Mouse (Mus musculus): ENCODE measurements at regions not wholly inside any gene's neighbourhood (a gene's known extent, or its start where the extent isn't known, plus 50 kb on each side); places are given as distances from the start of the nearest gene placed in this dataset.

DNA sequence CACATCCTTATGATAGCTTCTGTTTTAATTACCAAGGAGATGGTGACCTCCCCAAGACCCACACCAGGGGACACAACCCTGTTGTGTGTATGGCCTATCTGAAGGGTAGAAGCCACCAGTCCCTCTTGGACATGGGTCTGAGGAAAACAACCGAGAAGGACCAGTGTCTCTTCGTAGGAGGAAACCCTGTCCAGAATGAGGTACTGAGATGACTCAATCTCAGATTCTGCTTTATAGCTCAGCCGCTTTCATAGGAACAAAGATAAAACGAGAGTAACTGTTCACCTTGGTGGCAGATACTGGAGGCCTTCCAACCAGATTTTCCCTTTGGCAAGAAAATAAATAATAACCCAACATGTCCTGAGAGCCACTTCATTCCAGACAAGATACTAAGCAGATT lies 100.7 kb downstream of the Lmo4 start:
- Histone ChIP-seq H3K36me3 (no peaks in the 10 kb centered on the region), H3K4me3 (replicated peaks) (no peak overlapping the region), H3K9me3 (no peaks in the 10 kb centered on the region), H3K9ac (replicated peaks) (no peak overlapping the region), H3K27me3 (no peaks in the 10 kb centered on the region), H3K27ac (no peak overlapping the region), H3K4me1 (replicated peaks) (peaks cover 10% of the 10 kb centered on the region), H3K4me2 (replicated peaks) (no peak overlapping the region)
- ATAC-seq: no peak
- WGBS: 89% methylated on average over 4 of the region's 4 CpGs

- WGBS: 79% methylated on average over 2 of the region's 2 CpGs
- H3K4me1 ChIP-seq (replicated peaks): 0 out of 2 replicates have a peak, but pooled peaks cover 6% of the 10 kb centered on the region
- no peak for ATAC-seq
- H3K4me3 ChIP-seq (replicated peaks): no peak overlapping the region
- H3K36me3 ChIP-seq: no peaks in the 10 kb centered on the region
- no peak overlapping the region for H3K9ac ChIP-seq (replicated peaks)
- H3K27ac ChIP-seq: no peak overlapping the region
- no peaks in the 10 kb centered on the region for H3K9me3 ChIP-seq
- no peaks in the 10 kb centered on the region for H3K27me3 ChIP-seq
- H3K4me2 ChIP-seq (replicated peaks): no peak overlapping the region
Measured at GRCm38 (mm10) chr3:144099444-144099843, 105.6 kb downstream of the Lmo4 start.

DNA sequence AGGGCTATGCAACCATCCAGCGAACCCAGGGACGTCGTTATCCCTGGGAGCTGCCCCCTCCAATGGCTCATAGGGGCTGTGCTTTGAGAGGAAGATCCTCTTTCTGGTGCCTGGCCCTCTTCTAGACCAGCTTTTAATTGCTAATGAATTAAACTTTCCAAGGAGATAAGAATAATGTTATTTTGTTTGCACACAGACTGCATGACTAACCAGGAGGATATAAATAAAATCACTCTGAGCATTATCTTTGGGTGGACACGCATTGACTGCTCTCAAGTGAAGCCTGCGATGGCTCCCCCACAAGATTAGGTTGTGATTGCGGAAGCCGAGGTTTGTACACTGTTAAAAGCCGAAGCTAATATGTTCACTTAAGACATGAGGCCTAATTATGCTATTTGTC lies 106.3 kb downstream of the Lmo4 start:
- 65% methylated on average over 8 of the region's 8 CpGs for WGBS
- Histone ChIP-seq H3K9ac (replicated peaks) (no peak overlapping the region), H3K27me3 (no peaks in the 10 kb centered on the region), H3K9me3 (no peaks in the 10 kb centered on the region), H3K4me2 (replicated peaks) (no peak overlapping the region), H3K36me3 (no peaks in the 10 kb centered on the region), H3K4me3 (replicated peaks) (no peak overlapping the region), H3K27ac (no peak overlapping the region), H3K4me1 (replicated peaks) (0 out of 2 replicates have a peak, but pooled peaks cover 6% of the 10 kb centered on the region)
- no peak for ATAC-seq

DNA sequence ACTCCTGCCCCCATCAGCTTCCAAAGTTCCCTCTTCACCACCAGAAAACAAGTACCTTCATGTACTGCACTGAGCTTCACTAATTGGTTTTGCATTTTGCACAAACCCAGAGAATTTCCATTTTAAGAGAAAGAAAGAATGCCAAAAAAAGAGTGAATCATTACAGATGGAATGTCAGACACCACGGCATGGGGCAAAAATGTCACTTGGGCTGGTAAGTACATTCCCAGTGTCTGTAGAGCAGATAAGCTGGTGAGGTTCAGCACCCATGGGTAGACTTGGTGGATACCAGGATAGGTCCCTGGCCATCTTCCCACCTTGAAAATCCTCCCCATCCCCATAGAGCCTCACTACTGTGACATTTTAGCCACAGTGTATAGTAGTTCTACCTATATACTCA lies 113.8 kb downstream of the Lmo4 start:
- Histone ChIP-seq H3K4me2 (replicated peaks) (no peak overlapping the region), H3K4me3 (replicated peaks) (no peak overlapping the region), H3K27ac (no peak overlapping the region), H3K36me3 (no peaks in the 10 kb centered on the region), H3K27me3 (no peaks in the 10 kb centered on the region), H3K4me1 (replicated peaks) (no peaks in the 10 kb centered on the region), H3K9ac (replicated peaks) (no peak overlapping the region), H3K9me3 (no peaks in the 10 kb centered on the region)
- ATAC-seq: no peak
- WGBS: 90% methylated on average over 1 of the region's 1 CpGs

- WGBS: 58% methylated on average over 8 of the region's 8 CpGs
- no peak overlapping the region for H3K27ac ChIP-seq
- ATAC-seq: no peak
Measured at GRCm38 (mm10) chr3:144089790-144090256, 115.2 kb downstream of the Lmo4 start.

DNA sequence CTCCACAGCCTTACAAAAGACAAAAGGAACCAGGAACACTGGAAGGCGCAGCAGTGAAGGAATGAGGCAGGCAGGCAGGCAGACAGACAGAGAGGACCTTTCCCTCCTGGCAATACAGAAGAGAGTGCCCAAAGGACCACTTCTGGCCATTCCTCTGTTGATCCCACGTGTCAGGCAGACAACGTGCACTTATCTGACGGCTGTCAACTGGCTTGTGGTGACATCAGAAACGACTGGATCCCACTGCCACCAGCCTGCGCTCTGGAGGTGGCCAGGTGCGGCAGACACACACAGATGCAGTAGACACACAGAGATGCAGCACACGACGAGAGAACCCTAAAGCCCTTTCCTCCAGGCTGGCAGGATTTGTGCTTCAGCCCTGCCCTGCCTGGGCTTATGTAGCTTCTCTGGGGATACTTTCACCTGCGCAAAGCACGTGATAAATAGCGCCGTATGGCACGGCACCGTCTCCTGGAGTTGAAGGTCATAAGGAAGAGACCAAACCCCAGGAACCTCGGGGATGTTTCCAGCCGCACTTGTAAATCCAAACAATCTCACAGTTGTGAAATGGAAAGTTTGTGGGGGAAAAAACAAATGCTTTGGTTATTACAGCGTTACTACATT lies 116.6 kb downstream of the Lmo4 start:
- Histone ChIP-seq H3K36me3 (no peaks in the 10 kb centered on the region), H3K9me3 (no peaks in the 10 kb centered on the region), H3K4me2 (replicated peaks) (no peak overlapping the region), H3K4me3 (replicated peaks) (no peak overlapping the region), H3K4me1 (replicated peaks) (no peaks in the 10 kb centered on the region), H3K27me3 (no peaks in the 10 kb centered on the region), H3K27ac (no peak overlapping the region), H3K9ac (replicated peaks) (no peak overlapping the region)
- WGBS: 81% methylated on average over 18 of the region's 18 CpGs
- no peak for ATAC-seq

More at GRCm38 (mm10) chr3:144089790-144090256, 115.2 kb downstream of the Lmo4 start:
- Histone ChIP-seq H3K9me3 (no peaks in the 10 kb centered on the region), H3K4me1 (replicated peaks) (no peaks in the 10 kb centered on the region), H3K9ac (replicated peaks) (no peak overlapping the region), H3K36me3 (no peaks in the 10 kb centered on the region), H3K27me3 (no peaks in the 10 kb centered on the region), H3K4me2 (replicated peaks) (no peak overlapping the region), H3K4me3 (replicated peaks) (no peak overlapping the region)

DNA sequence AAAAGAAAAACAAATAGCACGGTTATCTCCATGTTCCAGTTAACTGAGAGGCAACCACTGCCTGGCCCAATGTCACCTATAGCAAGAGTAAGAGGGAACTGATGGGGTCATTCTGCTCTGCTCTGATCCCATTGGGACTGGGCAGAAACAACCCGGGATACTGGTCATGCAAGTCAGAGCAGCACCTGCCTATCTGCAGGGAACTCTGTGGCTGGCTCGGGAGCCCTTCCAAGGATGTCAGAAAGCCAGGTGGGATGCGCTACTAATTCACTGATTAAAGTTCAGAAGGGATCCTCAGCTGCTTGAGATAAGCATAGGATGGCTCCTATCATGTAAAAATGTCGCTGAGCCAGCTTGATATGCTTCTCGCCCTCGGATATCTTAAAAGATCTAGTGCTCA lies 117.2 kb downstream of the Lmo4 start:
- H3K4me2 ChIP-seq (replicated peaks): no peak overlapping the region
- ATAC-seq: no peak
- no peaks in the 10 kb centered on the region for H3K9me3 ChIP-seq
- H3K4me1 ChIP-seq (replicated peaks): no peaks in the 10 kb centered on the region
- H3K9ac ChIP-seq (replicated peaks): no peak overlapping the region
- 82% methylated on average over 7 of the region's 7 CpGs for WGBS
- no peaks in the 10 kb centered on the region for H3K27me3 ChIP-seq
- H3K36me3 ChIP-seq: no peaks in the 10 kb centered on the region
- H3K27ac ChIP-seq: no peak overlapping the region
- H3K4me3 ChIP-seq (replicated peaks): no peak overlapping the region

- ATAC-seq: no peak
- H3K4me1 ChIP-seq (replicated peaks): no peaks in the 10 kb centered on the region
- H3K27me3 ChIP-seq: no peaks in the 10 kb centered on the region
- no peak overlapping the region for H3K4me2 ChIP-seq (replicated peaks)
- no peak overlapping the region for H3K4me3 ChIP-seq (replicated peaks)
- 82% methylated on average over 3 of the region's 3 CpGs for WGBS
- no peaks in the 10 kb centered on the region for H3K36me3 ChIP-seq
- H3K9me3 ChIP-seq: no peaks in the 10 kb centered on the region
- no peak overlapping the region for H3K27ac ChIP-seq
- H3K9ac ChIP-seq (replicated peaks): no peak overlapping the region
Measured at GRCm38 (mm10) chr3:144086176-144086575, 118.8 kb downstream of the Lmo4 start.

GRCm38 (mm10) chr3:144079960-144080359 lies 125.1 kb downstream of the Lmo4 start:
- 94% methylated on average over 3 of the region's 3 CpGs for WGBS
- H3K4me3 ChIP-seq (replicated peaks): no peak overlapping the region
- no peaks in the 10 kb centered on the region for H3K9me3 ChIP-seq
- no peak overlapping the region for H3K4me2 ChIP-seq (replicated peaks)
- no peaks in the 10 kb centered on the region for H3K4me1 ChIP-seq (replicated peaks)
- no peak for ATAC-seq
- no peaks in the 10 kb centered on the region for H3K27me3 ChIP-seq
- no peak overlapping the region for H3K27ac ChIP-seq
- no peaks in the 10 kb centered on the region for H3K36me3 ChIP-seq
- H3K9ac ChIP-seq (replicated peaks): no peak overlapping the region

DNA sequence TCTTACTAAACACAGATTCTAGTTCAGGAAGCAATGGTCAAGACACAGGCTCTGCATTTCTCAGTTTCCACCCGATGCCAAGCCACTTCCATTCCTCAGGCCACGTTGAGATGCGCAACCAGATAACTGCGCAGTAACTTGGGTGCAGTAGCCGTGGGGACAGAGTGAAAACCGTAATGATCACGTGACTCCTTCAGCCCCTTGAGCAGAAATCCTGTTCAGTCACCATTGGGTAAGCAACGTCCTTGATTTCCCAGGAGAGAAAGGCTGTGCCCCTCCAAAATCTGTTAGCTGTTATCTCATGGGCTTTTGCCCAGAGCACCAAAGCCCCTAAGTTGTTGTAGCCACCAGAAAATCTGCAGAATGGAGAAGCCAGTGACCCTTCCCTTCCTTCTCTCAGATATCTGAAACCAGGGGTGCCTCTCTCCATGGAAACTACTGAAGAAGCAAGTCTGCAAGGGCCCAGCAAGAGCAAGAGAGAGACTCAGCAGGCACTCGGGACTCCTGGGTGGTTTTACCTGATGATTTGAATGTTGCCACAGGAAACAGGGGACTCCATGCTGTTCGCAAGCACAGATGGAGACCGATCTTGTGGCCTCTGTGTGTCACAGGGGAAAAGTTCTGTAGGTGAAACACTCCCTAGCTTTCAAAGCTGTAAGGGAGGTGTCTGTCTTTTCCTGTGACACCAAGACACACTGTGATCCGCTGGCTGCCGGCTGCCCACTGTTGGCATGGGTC lies 126.7 kb downstream of the Lmo4 start:
- Histone ChIP-seq H3K27me3 (no peaks in the 10 kb centered on the region), H3K9ac (replicated peaks) (no peak overlapping the region), H3K4me2 (replicated peaks) (no peak overlapping the region), H3K36me3 (no peaks in the 10 kb centered on the region), H3K9me3 (no peaks in the 10 kb centered on the region), H3K4me3 (replicated peaks) (no peak overlapping the region), H3K4me1 (replicated peaks) (no peaks in the 10 kb centered on the region), H3K27ac (no peak overlapping the region)
- 79% methylated on average over 13 of the region's 13 CpGs for whole genome bisulfite sequencing
- ATAC-seq: no peak

- Histone ChIP-seq H3K36me3 (no peaks in the 10 kb centered on the region), H3K4me3 (replicated peaks) (no peak overlapping the region), H3K27ac (no peak overlapping the region), H3K9me3 (no peaks in the 10 kb centered on the region), H3K4me2 (replicated peaks) (no peak overlapping the region), H3K9ac (replicated peaks) (no peak overlapping the region), H3K4me1 (replicated peaks) (no peaks in the 10 kb centered on the region), H3K27me3 (no peaks in the 10 kb centered on the region)
- ATAC-seq: no peak
- WGBS: 86% methylated on average over 10 of the region's 10 CpGs
Measured at GRCm38 (mm10) chr3:144069979-144070540, 135.0 kb downstream of the Lmo4 start.

DNA sequence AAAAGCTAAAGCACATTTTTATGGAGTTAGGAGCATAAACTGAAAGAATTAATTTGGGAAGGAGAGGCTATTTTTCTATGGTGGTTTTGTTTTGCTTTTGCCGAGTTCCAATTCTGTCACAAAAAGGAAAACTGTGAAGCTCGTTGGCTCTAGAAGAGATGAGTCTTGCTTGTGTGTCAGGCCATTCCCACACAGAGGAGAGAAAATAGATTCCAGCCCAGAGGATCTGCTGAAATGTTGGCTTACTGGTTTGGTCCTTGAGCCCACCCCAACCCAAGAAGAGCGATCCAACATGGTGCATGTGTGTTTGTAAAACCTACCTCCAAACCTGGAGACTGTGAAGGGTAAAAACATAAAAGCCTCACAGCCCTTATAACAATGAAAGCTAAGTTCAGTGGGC lies 138.0 kb downstream of the Lmo4 start:
- Histone ChIP-seq H3K4me2 (replicated peaks) (no peak overlapping the region), H3K4me1 (replicated peaks) (no peaks in the 10 kb centered on the region), H3K9me3 (no peaks in the 10 kb centered on the region), H3K27ac (no peak overlapping the region), H3K9ac (replicated peaks) (no peak overlapping the region), H3K27me3 (no peaks in the 10 kb centered on the region), H3K36me3 (no peaks in the 10 kb centered on the region), H3K4me3 (replicated peaks) (no peak overlapping the region)
- no peak for ATAC-seq
- WGBS: 83% methylated on average over 3 of the region's 3 CpGs

Measured in midbrain, embryonic 13.5 days (tissue).